Mouse (Mus musculus) fibroblast of lung, adult 2 months (primary cell): ENCODE measurements around the gene Cnot8.

Experiments used
- DNase-seq: peaks from one replicate; pipeline ENCODE4 v3.0.0-alpha.2; 2011; ENCODE audit warnings: low read depth

Cnot8 gene

GRCm38 (mm10) chr11:58104351-58104791 is 418 bp downstream of the Cnot8 start:
- DNase-seq: no peak

- DNase-seq: no peak
Measured at GRCm38 (mm10) chr11:58107009-58107408, 3.1 kb downstream of the Cnot8 start.

GRCm38 (mm10) chr11:58107664-58108337 is 3.8 kb downstream of the Cnot8 start:
- DNase-seq: no peak

- DNase-seq: no peak
Measured at GRCm38 (mm10) chr11:58116560-58116959, 12.6 kb downstream of the Cnot8 start.

GRCm38 (mm10) chr11:58117044-58117652 is 13.2 kb downstream of the Cnot8 start:
- no peak for DNase-seq

GRCm38 (mm10) chr11:58120655-58121054 is 16.7 kb downstream of the Cnot8 start:
- DNase-seq: no peak

GRCm38 (mm10) chr11:58121351-58121750 is 17.4 kb downstream of the Cnot8 start:
- no peak for DNase-seq

- no peak for DNase-seq
Measured at GRCm38 (mm10) chr11:58123711-58124110, 19.8 kb downstream of the Cnot8 start.

GRCm38 (mm10) chr11:58125021-58125420 is 21.1 kb downstream of the Cnot8 start:
- no peak for DNase-seq

- DNase-seq: peak; percentile 30
Measured at GRCm38 (mm10) chr11:58126397-58127160, 22.6 kb downstream of the Cnot8 start.

- DNase-seq: no peak
Measured at GRCm38 (mm10) chr11:58127544-58127943, 23.6 kb downstream of the Cnot8 start.

GRCm38 (mm10) chr11:58129302-58129843 is 25.4 kb downstream of the Cnot8 start:
- DNase-seq: no peak

GRCm38 (mm10) chr11:58132026-58132425 is 28.1 kb downstream of the Cnot8 start:
- no peak for DNase-seq

GRCm38 (mm10) chr11:58134869-58135268 is 30.9 kb downstream of the Cnot8 start:
- DNase-seq: no peak

- no peak for DNase-seq
Measured at GRCm38 (mm10) chr11:58135296-58135695, 31.3 kb downstream of the Cnot8 start.

GRCm38 (mm10) chr11:58136677-58137076 is 32.7 kb downstream of the Cnot8 start:
- no peak for DNase-seq

GRCm38 (mm10) chr11:58138821-58139220 is 34.9 kb downstream of the Cnot8 start:
- no peak for DNase-seq

GRCm38 (mm10) chr11:58139466-58139865 is 35.5 kb downstream of the Cnot8 start:
- DNase-seq: no peak

GRCm38 (mm10) chr11:58143704-58144426 is 39.9 kb downstream of the Cnot8 start:
- no peak for DNase-seq

- DNase-seq: no peak
Measured at GRCm38 (mm10) chr11:58146241-58146640, 42.3 kb downstream of the Cnot8 start.

GRCm38 (mm10) chr11:58155458-58155857 is 51.5 kb downstream of the Cnot8 start:
- DNase-seq: no peak

- no peak for DNase-seq
Measured at GRCm38 (mm10) chr11:58156871-58157270, 52.9 kb downstream of the Cnot8 start.
